Comparison of ENCODE assay signal across 12 mouse cellular contexts in the genomic region with DNA sequence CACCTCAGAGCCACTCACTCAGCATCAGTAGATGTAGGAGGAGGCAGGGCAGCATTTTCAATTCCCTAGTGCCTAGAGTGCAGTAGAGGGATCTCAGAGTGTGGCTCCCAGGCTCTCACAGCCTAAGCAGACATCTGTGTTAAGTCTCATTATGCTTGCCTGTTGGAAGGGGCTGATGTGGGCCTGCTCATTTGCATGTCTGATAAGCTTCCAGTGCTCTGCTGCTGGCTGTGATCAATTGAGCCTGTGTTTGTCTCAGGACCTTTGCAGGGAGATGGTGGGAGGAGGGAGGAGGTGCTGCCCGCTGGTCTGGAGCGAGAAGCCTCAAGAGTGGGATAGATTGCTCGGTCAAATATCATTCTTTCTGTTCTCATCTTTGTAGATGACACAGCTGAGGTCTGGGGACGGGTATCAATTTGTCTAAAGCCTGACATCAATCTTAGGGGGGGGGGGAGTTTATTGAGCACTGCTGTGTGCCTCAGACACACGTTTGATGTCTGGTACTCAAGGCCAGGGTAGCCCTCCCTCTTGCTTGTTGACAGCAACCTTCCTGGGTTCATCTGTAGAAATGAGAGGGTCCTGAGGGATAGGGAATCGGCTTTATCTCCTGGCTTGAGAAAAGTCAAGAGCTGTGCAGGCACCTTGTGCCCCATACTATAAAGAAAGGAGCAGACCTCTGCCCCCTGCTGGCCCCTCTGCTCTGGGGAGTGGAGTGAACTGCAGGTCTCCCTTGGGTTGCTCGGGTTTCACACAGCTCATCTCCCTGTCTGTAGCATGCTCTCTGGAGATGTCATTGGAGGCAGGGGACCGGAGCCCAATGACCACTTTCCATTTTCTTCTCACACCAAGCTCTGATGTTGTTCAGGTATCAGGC. TPM values are rescaled to one million over a fixed set of nuclear protein-coding genes. Genes with fewer than 3 reads are reported as not detected.
DNase-seq lines count a peak whose midpoint lies in the region; ATAC-seq and TF ChIP-seq lines count a peak whose summit lies in the region.
"Had no signal": no experiment of that assay in that cellular context is flagged by ENCODE, and none has a peak within 500 bp of the region (broad histone marks: within the 10 kb centered on the region; RNA-seq: fewer than 3 reads in every experiment).

No protein-coding gene starts in this region.

- H3K4me2 ChIP-seq in CH12.LX (ENCODE audit: insufficient read depth, low read depth, poor library complexity, severe bottlenecking): no peak overlapping the region
- no peak overlapping the region for H3K4me2 ChIP-seq in forebrain, embryonic 11.5 days (ENCODE audit: low read depth, low read length, severe bottlenecking)
- no peak overlapping the region for H3K4me2 ChIP-seq in midbrain, embryonic 11.5 days
- H3K4me2 ChIP-seq: liver, embryonic 13.5 days; stomach, embryonic 15.5 days had no signal

- ATAC-seq in forebrain, embryonic 11.5 days (replicated peaks; ENCODE audit: low FRiP score): peak; percentile 84
- ATAC-seq in midbrain, embryonic 11.5 days (ENCODE audit: low FRiP score): peak; percentile 84
- ATAC-seq in megakaryocyte progenitor cell, adult 5-6 weeks (replicated peaks; ENCODE audit: poor library complexity): no peak
- no peak for ATAC-seq in activated CD4-positive, CD25-positive, alpha-beta regulatory T cell, adult 4 months

- H3K4me3 ChIP-seq in CH12.LX (replicated peaks in 1 of 3; ENCODE audit: low read depth in 2 of 3, low read length in 2 of 3, poor library complexity in 1 of 3): no peak overlapping the region
- H3K4me3 ChIP-seq in forebrain, embryonic 11.5 days (ENCODE audit: low read depth, low read length): no peak overlapping the region
- H3K4me3 ChIP-seq in midbrain, embryonic 11.5 days (ENCODE audit: low read depth, low read length): no peak overlapping the region
- H3K4me3 ChIP-seq: liver, embryonic 13.5 days; stomach, embryonic 15.5 days had no signal

- no peak for TF ChIP-seq POLR2A in CH12.LX (IDR thresholded peaks at IDR 0.05; ENCODE audit: low read depth, low read length)

- H3K9ac ChIP-seq in CH12.LX (ENCODE audit: insufficient read depth, low read depth): no peak overlapping the region
- H3K9ac ChIP-seq in forebrain, embryonic 11.5 days (ENCODE audit: low read length): no peak overlapping the region
- H3K9ac ChIP-seq in midbrain, embryonic 11.5 days (ENCODE audit: low read length): no peak overlapping the region
- H3K9ac ChIP-seq: liver, embryonic 13.5 days; stomach, embryonic 15.5 days had no signal

- WGBS in forebrain, embryonic 11.5 days: 55% methylated on average over 8 of the region's 8 CpGs
- WGBS in midbrain, embryonic 11.5 days: 38% methylated on average over 8 of the region's 8 CpGs

- dilution Hi-C loops in CH12.LX (cut with MboI; ENCODE audit: extremely low pct_ligation_motif_present, extremely low pct_unique_long_range_greater_than_20kb, low sequenced_read_pairs): no loop called here

- in situ Hi-C loops in CH12.LX (cut with MboI; ENCODE audit: low pct_ligation_motif_present, low pct_unique_long_range_greater_than_20kb, low sequenced_read_pairs): loop anchor here (25.0 kb wide), 1 partner anchor 357 kb away; no protein-coding TSS in a partner anchor

- no peak for TF ChIP-seq EP300 in CH12.LX (IDR thresholded peaks at IDR 0.05; ENCODE audit: low read length)

- H3K27me3 ChIP-seq in CH12.LX (replicated peaks): peaks cover 82% of the 10 kb centered on the region
- no peaks in the 10 kb centered on the region for H3K27me3 ChIP-seq in forebrain, embryonic 11.5 days (ENCODE audit: control insufficient read depth, insufficient read depth, low read length)
- H3K27me3 ChIP-seq in midbrain, embryonic 11.5 days (ENCODE audit: control insufficient read depth, insufficient read depth, low read length): no peaks in the 10 kb centered on the region
- H3K27me3 ChIP-seq: liver, embryonic 13.5 days; stomach, embryonic 15.5 days had no signal

- no peaks in the 10 kb centered on the region for H3K36me3 ChIP-seq in CH12.LX (replicated peaks in 1 of 2; ENCODE audit: control insufficient read depth in 1 of 2, insufficient read depth in 1 of 2, low read length in 1 of 2)
- no peaks in the 10 kb centered on the region for H3K36me3 ChIP-seq in forebrain, embryonic 11.5 days (ENCODE audit: control insufficient read depth, insufficient read depth, low read length)
- no peaks in the 10 kb centered on the region for H3K36me3 ChIP-seq in midbrain, embryonic 11.5 days (ENCODE audit: control insufficient read depth, insufficient read depth, low read length)
- H3K36me3 ChIP-seq: liver, embryonic 13.5 days; stomach, embryonic 15.5 days had no signal

- no peaks in the 10 kb centered on the region for H3K9me3 ChIP-seq in CH12.LX (replicated peaks; ENCODE audit: low read length)
- H3K9me3 ChIP-seq in forebrain, embryonic 11.5 days (ENCODE audit: control insufficient read depth, low read length): no peaks in the 10 kb centered on the region
- H3K9me3 ChIP-seq in midbrain, embryonic 11.5 days (ENCODE audit: control insufficient read depth, low read length): no peaks in the 10 kb centered on the region
- H3K9me3 ChIP-seq: liver, embryonic 13.5 days; stomach, embryonic 15.5 days had no signal

- peak; percentile 41 to 48 for DNase-seq in kidney, postnatal 4 days
- DNase-seq in kidney, adult 9 months: no peak
- no peak for DNase-seq in CH12.LX (ENCODE audit: extremely low read depth)
- DNase-seq in forebrain, embryonic 11.5 days (ENCODE audit: low spot score): no peak
- DNase-seq in midbrain, embryonic 11.5 days (ENCODE audit: low spot score, missing footprints): no peak
- no peak for DNase-seq in gastrocnemius, postnatal 25 days
- DNase-seq: adrenal gland, postnatal 25 days; kidney, postnatal 14 days; liver, embryonic 13.5 days had no signal

- no peaks in the 10 kb centered on the region for H3K79me2 ChIP-seq in CH12.LX (replicated peaks; ENCODE audit: control insufficient read depth, extremely low read depth, insufficient read depth, poor library complexity, severe bottlenecking)

- peak in 1 of 2 experiments; percentile 47; a peak in 2 of 4 replicates for TF ChIP-seq CTCF in CH12.LX (conservative IDR thresholded peaks at IDR 0.05 in 1 of 2, IDR thresholded peaks at IDR 0.05 in 1 of 2; ENCODE audit: low read depth in 2 of 2, low read length in 2 of 2)

- no peak; the same call in 1 of the 2 replicates for TF ChIP-seq RAD21 in CH12.LX (IDR thresholded peaks at IDR 0.05; ENCODE audit: low read depth, low read length)

- H3K27ac ChIP-seq in CH12.LX (ENCODE audit: insufficient read depth, low read depth): no peak overlapping the region
- no peak overlapping the region for H3K27ac ChIP-seq in forebrain, embryonic 11.5 days (ENCODE audit: low read depth, low read length)
- peak overlapping the region; percentile 14; the same call in 1 of the 2 replicates for H3K27ac ChIP-seq in midbrain, embryonic 11.5 days (ENCODE audit: low read depth, low read length)
- H3K27ac ChIP-seq: liver, embryonic 13.5 days; stomach, embryonic 15.5 days had no signal

- no peaks in the 10 kb centered on the region for H3K4me1 ChIP-seq in CH12.LX (ENCODE audit: control insufficient read depth in 1 of 2, insufficient read depth in 2 of 2)
- no peaks in the 10 kb centered on the region; the same call in 1 of the 2 replicates for H3K4me1 ChIP-seq in forebrain, embryonic 11.5 days (replicated peaks; ENCODE audit: control insufficient read depth, insufficient read depth, low read length)
- H3K4me1 ChIP-seq in midbrain, embryonic 11.5 days (ENCODE audit: control insufficient read depth, insufficient read depth, low read length): peaks cover 2% of the 10 kb centered on the region; the same call in 1 of the 2 replicates
- H3K4me1 ChIP-seq: liver, embryonic 13.5 days; stomach, embryonic 15.5 days had no signal

TF ChIP-seq in CH12.LX, 34 proteins besides CTCF, POLR2A, EP300 and RAD21:
- no peak for TF ChIP-seq CHD1 (IDR thresholded peaks at IDR 0.05; ENCODE audit: low read depth, low read length)
- TF ChIP-seq SMC3 (IDR thresholded peaks at IDR 0.05; ENCODE audit: low read depth, low read length): peak; percentile 27; the same call in 1 of the 2 replicates
- no peak for TF ChIP-seq HCFC1 (IDR thresholded peaks at IDR 0.05; ENCODE audit: low read depth, low read length)
- no peak for TF ChIP-seq NRF1 (IDR thresholded peaks at IDR 0.05; ENCODE audit: low read depth, low read length)
TF ChIP-seq in CH12.LX: peak in this region for 1.

RNA-seq across cellular contexts. Expression of gene Slc6a1, which starts 47.4 kb away (rescaled TPM):
- total RNA-seq in CH12.LX (2012; rRNA removed) (0.04 TPM in 1 of 2 replicates, not detected in the other), CH12.LX (2014; rRNA removed) (not detected in 2 replicates)
- not detected in 2 replicates for polyA plus RNA-seq in CH12.LX (2012; ENCODE audit: insufficient read length, low read depth)
- 22.0 and 26.1 TPM in 2 replicates for polyA plus RNA-seq in forebrain, embryonic 11.5 days (2014; fragmentation: Nextera tagmentation; extraction: Ambion mirVana)
- polyA plus RNA-seq in midbrain, embryonic 11.5 days (2014; fragmentation: Nextera tagmentation; extraction: Ambion mirVana): 13.3 and 16.5 TPM in 2 replicates
- not detected in 2 replicates for total RNA-seq in megakaryocyte progenitor cell, adult 5-6 weeks (2015)
- not detected in 2 replicates for total RNA-seq in megakaryocyte progenitor cell, adult 5-6 weeks (2017)
- total RNA-seq in gastrocnemius, postnatal 25 days (2021): under 1 TPM; 0.05 to 0.32 TPM
- polyA plus RNA-seq in activated CD4-positive, CD25-positive, alpha-beta regulatory T cell, adult 4 months (2017; shearing (Covaris generic)): under 1 TPM in 1 of 2 experiments, not detected in 1; 0.22 TPM
- total RNA-seq: adrenal gland, postnatal 25 days had no signal

Comparison
In these comparisons a context has a peak if more than half of its experiments do, and no peak if none do; other contexts are left out.
1. DNase-seq: peak in kidney, postnatal 4 days (2 of 2); none in kidney, adult 9 months (single experiment), CH12.LX (single experiment), forebrain, embryonic 11.5 days (single experiment), midbrain, embryonic 11.5 days (single experiment) and gastrocnemius, postnatal 25 days (single experiment).
2. ATAC-seq: peak in forebrain, embryonic 11.5 days (single experiment) and midbrain, embryonic 11.5 days (single experiment); none in megakaryocyte progenitor cell, adult 5-6 weeks (single experiment) and activated CD4-positive, CD25-positive, alpha-beta regulatory T cell, adult 4 months (single experiment).
3. RNA of gene Slc6a1, which starts 47.4 kb away (polyA plus RNA-seq): 22.0 to 26.1 TPM in forebrain, embryonic 11.5 days and 13.3 to 16.5 TPM in midbrain, embryonic 11.5 days; 0.22 TPM in activated CD4-positive, CD25-positive, alpha-beta regulatory T cell, adult 4 months and not detected in CH12.LX; every median in the first group is over 10 times any median in the second.